Mouse (Mus musculus) CH12.LX (cell line): ENCODE data around the gene Srp68.

Source experiments
- CHD2 ChIP-seq: IDR thresholded peaks from 2 replicates; pipeline ENCODE4 v1.6.1; 2011; ENCODE audit warnings: low read length, improper control_type of control experiment
- CTCF ChIP-seq, 2 experiments: IDR thresholded peaks in 1 of 2; conservative IDR thresholded peaks in 1 of 2; 2 replicates each; pipeline ENCODE4 v1.5.1; 2011 to 2012; ENCODE audit warnings: low read depth in 2 of 2, low read length in 2 of 2, improper control_type of control experiment in 1 of 2, inconsistent platforms in 1 of 2, mild to moderate bottlenecking in 1 of 2, moderate library complexity in 1 of 2
- EP300 ChIP-seq: IDR thresholded peaks from 2 replicates; pipeline ENCODE4 v1.6.1; 2011; ENCODE audit warnings: low read length, improper control_type of control experiment
- HCFC1 ChIP-seq: IDR thresholded peaks from 2 replicates; pipeline ENCODE4 v1.6.1; 2012; ENCODE audit warnings: low read depth, mild to moderate bottlenecking, inconsistent platforms, low read length, improper control_type of control experiment
- IRF4 ChIP-seq: IDR thresholded peaks from 2 replicates; pipeline ENCODE4 v1.6.1; 2014; ENCODE audit warnings: low read depth, mild to moderate bottlenecking, inconsistent platforms, low read length, improper control_type of control experiment
- KAT2A ChIP-seq: IDR thresholded peaks from 2 replicates; pipeline ENCODE4 v1.6.1; 2012; ENCODE audit warnings: low read length, improper control_type of control experiment, inconsistent platforms; ENCODE audit not compliant: insufficient replicate concordance
- MAFK ChIP-seq: IDR thresholded peaks from 2 replicates; pipeline ENCODE4 v1.6.1; 2011; ENCODE audit warnings: low read length, improper control_type of control experiment; ENCODE audit not compliant: insufficient replicate concordance
- MAZ ChIP-seq: IDR thresholded peaks from 2 replicates; pipeline ENCODE4 v1.6.1; 2012; ENCODE audit warnings: low read depth, mild to moderate bottlenecking, inconsistent platforms, low read length, improper control_type of control experiment, moderate library complexity
- POLR2A ChIP-seq: IDR thresholded peaks from 2 replicates; pipeline ENCODE4 v1.6.1; 2011; ENCODE audit warnings: low read depth, mild to moderate bottlenecking, improper control_type of control experiment, low read length
- POLR2AphosphoS2 ChIP-seq: IDR thresholded peaks from 2 replicates; pipeline ENCODE4 v1.6.1; 2011; ENCODE audit warnings: low read depth, low read length, improper control_type of control experiment
- RAD21 ChIP-seq: IDR thresholded peaks from 2 replicates; pipeline ENCODE4 v1.6.1; 2011; ENCODE audit warnings: low read depth, mild to moderate bottlenecking, low read length, improper control_type of control experiment, moderate library complexity
- SMC3 ChIP-seq: IDR thresholded peaks from 2 replicates; pipeline ENCODE4 v1.6.1; 2011; ENCODE audit warnings: low read depth, low read length, improper control_type of control experiment

- TF ChIP-seq EP300 (no peak), IRF4 (no peak), KAT2A (no peak), POLR2A (no peak), CTCF (conservative IDR thresholded peaks at IDR 0.05 in 1 of 2, IDR thresholded peaks at IDR 0.05 in 1 of 2; ENCODE audit: low read depth in 2 of 2, low read length in 2 of 2) (no peak), RAD21 (no peak), SMC3 (no peak), HCFC1 (no peak), MAFK (no peak), CHD2 (no peak), POLR2AphosphoS2 (no peak), MAZ (no peak)
These were observed 24.6 kb upstream of the Srp68 start for GRCm38 (mm10) chr11:116298621-116299020.
